Mouse (Mus musculus): ENCODE results near the gene Cpne8. TPM values are rescaled to one million over a fixed set of nuclear protein-coding genes. Genes with fewer than 3 reads are reported as not detected.

The Cpne8 gene
- 0.15 and 1.3 TPM in 2 replicates for polyA plus RNA-seq (2012; ENCODE audit: insufficient read depth, low replicate concordance)

GRCm38 (mm10) chr15:90678985-90679759 is at the start of gene Cpne8:
Gene Cpne8, minus strand, starts transcription at chr15:90679432.
- peak within 1 kb of the TSS; percentile 87 for H3K4me3 ChIP-seq (replicated peaks)
- peaks cover 26% of the 10 kb centered on the region for H3K27me3 ChIP-seq (replicated peaks)
- peaks cover 15% of the 10 kb centered on the region for H3K4me1 ChIP-seq
- no peaks in the 10 kb centered on the region for H3K36me3 ChIP-seq (replicated peaks; ENCODE audit: low read length)
- peaks cover 6% of the 10 kb centered on the region; the same call in 1 of the 2 replicates for H3K9me3 ChIP-seq
- TF ChIP-seq FLI1 (IDR thresholded peaks at IDR 0.05; ENCODE audit: low read length) (no peak), GATA1 (IDR thresholded peaks at IDR 0.05; ENCODE audit: borderline replicate concordance, low read length) (no peak)

- Histone ChIP-seq H3K9me3 (peaks cover 11% of the 10 kb centered on the region), H3K4me3 (replicated peaks) (no peak overlapping the region), H3K36me3 (replicated peaks; ENCODE audit: low read length) (no peaks in the 10 kb centered on the region), H3K4me1 (no peaks in the 10 kb centered on the region), H3K27me3 (replicated peaks) (no peaks in the 10 kb centered on the region)
- no peak for TF ChIP-seq GATA1 (IDR thresholded peaks at IDR 0.05; ENCODE audit: borderline replicate concordance, low read length)
- TF ChIP-seq FLI1 (IDR thresholded peaks at IDR 0.05; ENCODE audit: low read length): no peak
Observed at GRCm38 (mm10) chr15:90717717-90718116, 38.5 kb upstream of the Cpne8 start.

GRCm38 (mm10) chr15:90709296-90709695 is 30.1 kb upstream of the Cpne8 start:
- H3K4me3 ChIP-seq (replicated peaks): no peak overlapping the region
- H3K36me3 ChIP-seq (replicated peaks; ENCODE audit: low read length): no peaks in the 10 kb centered on the region
- TF ChIP-seq FLI1 (IDR thresholded peaks at IDR 0.05; ENCODE audit: low read length) (no peak), GATA1 (IDR thresholded peaks at IDR 0.05; ENCODE audit: borderline replicate concordance, low read length) (no peak)
- no peaks in the 10 kb centered on the region for H3K27me3 ChIP-seq (replicated peaks)
- H3K9me3 ChIP-seq: peaks cover 4% of the 10 kb centered on the region; the same call in 1 of the 2 replicates
- H3K4me1 ChIP-seq: no peaks in the 10 kb centered on the region

GRCm38 (mm10) chr15:90704314-90704713 is 25.1 kb upstream of the Cpne8 start:
- no peak overlapping the region for H3K4me3 ChIP-seq (replicated peaks)

GRCm38 (mm10) chr15:90703502-90704232 is 24.4 kb upstream of the Cpne8 start:
- peaks cover 21% of the 10 kb centered on the region for H3K9me3 ChIP-seq
- no peaks in the 10 kb centered on the region for H3K36me3 ChIP-seq (replicated peaks; ENCODE audit: low read length)
- TF ChIP-seq FLI1 (IDR thresholded peaks at IDR 0.05; ENCODE audit: low read length) (no peak), GATA1 (IDR thresholded peaks at IDR 0.05; ENCODE audit: borderline replicate concordance, low read length) (no peak)
- H3K4me1 ChIP-seq: no peaks in the 10 kb centered on the region
- H3K4me3 ChIP-seq (replicated peaks): no peak overlapping the region
- no peaks in the 10 kb centered on the region for H3K27me3 ChIP-seq (replicated peaks)

More at GRCm38 (mm10) chr15:90704314-90704713, 25.1 kb upstream of the Cpne8 start:
- H3K9me3 ChIP-seq: peaks cover 19% of the 10 kb centered on the region
- no peak for TF ChIP-seq GATA1 (IDR thresholded peaks at IDR 0.05; ENCODE audit: borderline replicate concordance, low read length)
- TF ChIP-seq FLI1 (IDR thresholded peaks at IDR 0.05; ENCODE audit: low read length): no peak
- H3K27me3 ChIP-seq (replicated peaks): no peaks in the 10 kb centered on the region
- H3K4me1 ChIP-seq: no peaks in the 10 kb centered on the region
- H3K36me3 ChIP-seq (replicated peaks; ENCODE audit: low read length): no peaks in the 10 kb centered on the region

- Histone ChIP-seq H3K4me1 (no peaks in the 10 kb centered on the region), H3K36me3 (replicated peaks; ENCODE audit: low read length) (no peaks in the 10 kb centered on the region), H3K9me3 (peaks cover 23% of the 10 kb centered on the region), H3K4me3 (replicated peaks) (no peak overlapping the region), H3K27me3 (replicated peaks) (no peaks in the 10 kb centered on the region)
- TF ChIP-seq FLI1 (IDR thresholded peaks at IDR 0.05; ENCODE audit: low read length) (no peak), GATA1 (IDR thresholded peaks at IDR 0.05; ENCODE audit: borderline replicate concordance, low read length) (no peak)
Observed at GRCm38 (mm10) chr15:90686770-90687169, 7.5 kb upstream of the Cpne8 start.

- H3K4me3 ChIP-seq (replicated peaks): peak overlapping the region; percentile 87
- peaks cover 26% of the 10 kb centered on the region for H3K27me3 ChIP-seq (replicated peaks)
- peaks cover 15% of the 10 kb centered on the region for H3K4me1 ChIP-seq
- H3K36me3 ChIP-seq (replicated peaks; ENCODE audit: low read length): no peaks in the 10 kb centered on the region
- TF ChIP-seq GATA1 (IDR thresholded peaks at IDR 0.05; ENCODE audit: borderline replicate concordance, low read length) (no peak), FLI1 (IDR thresholded peaks at IDR 0.05; ENCODE audit: low read length) (no peak)
- H3K9me3 ChIP-seq: peaks cover 8% of the 10 kb centered on the region; the same call in 1 of the 2 replicates
Observed at GRCm38 (mm10) chr15:90679760-90680579, 738 bp upstream of the Cpne8 start.

GRCm38 (mm10) chr15:90678488-90678887 is 744 bp downstream of the Cpne8 start:
- H3K36me3 ChIP-seq (replicated peaks; ENCODE audit: low read length): no peaks in the 10 kb centered on the region
- TF ChIP-seq FLI1 (IDR thresholded peaks at IDR 0.05; ENCODE audit: low read length) (no peak), GATA1 (IDR thresholded peaks at IDR 0.05; ENCODE audit: borderline replicate concordance, low read length) (no peak)
- H3K4me1 ChIP-seq: peaks cover 15% of the 10 kb centered on the region
- H3K27me3 ChIP-seq (replicated peaks): peaks cover 26% of the 10 kb centered on the region
- H3K9me3 ChIP-seq: 0 out of 2 replicates have a peak, but pooled peaks cover 3% of the 10 kb centered on the region
- H3K4me3 ChIP-seq (replicated peaks): no peak overlapping the region

GRCm38 (mm10) chr15:90669494-90669893 is 9.7 kb downstream of the Cpne8 start:
- TF ChIP-seq FLI1 (IDR thresholded peaks at IDR 0.05; ENCODE audit: low read length): no peak
- TF ChIP-seq GATA1 (IDR thresholded peaks at IDR 0.05; ENCODE audit: borderline replicate concordance, low read length): no peak
- no peaks in the 10 kb centered on the region for H3K4me1 ChIP-seq
- H3K27me3 ChIP-seq (replicated peaks): no peaks in the 10 kb centered on the region
- peaks cover 11% of the 10 kb centered on the region for H3K9me3 ChIP-seq
- H3K36me3 ChIP-seq (replicated peaks; ENCODE audit: low read length): no peaks in the 10 kb centered on the region
- no peak overlapping the region for H3K4me3 ChIP-seq (replicated peaks)
